Mouse (Mus musculus) small intestine, adult 2 months (tissue): ENCODE data around the gene Whrn.

Source experiments
- CTCF ChIP-seq: fragments of 200-500 bp; IDR thresholded peaks from 2 replicates; pipeline ENCODE4 v1.5.1; 2012; ENCODE audit warnings: low read depth, mild to moderate bottlenecking, control low read depth, inconsistent platforms, low read length, moderate library complexity, mixed read lengths; ENCODE audit not compliant: insufficient replicate concordance, insufficient read length; ENCODE audit errors: extremely low read depth
- POLR2A ChIP-seq: fragments of 200-500 bp; IDR thresholded peaks from 2 replicates; pipeline ENCODE4 v1.6.1; 2012; ENCODE audit warnings: low read depth, mild to moderate bottlenecking, control low read depth, inconsistent platforms, low read length, moderate library complexity

DNA sequence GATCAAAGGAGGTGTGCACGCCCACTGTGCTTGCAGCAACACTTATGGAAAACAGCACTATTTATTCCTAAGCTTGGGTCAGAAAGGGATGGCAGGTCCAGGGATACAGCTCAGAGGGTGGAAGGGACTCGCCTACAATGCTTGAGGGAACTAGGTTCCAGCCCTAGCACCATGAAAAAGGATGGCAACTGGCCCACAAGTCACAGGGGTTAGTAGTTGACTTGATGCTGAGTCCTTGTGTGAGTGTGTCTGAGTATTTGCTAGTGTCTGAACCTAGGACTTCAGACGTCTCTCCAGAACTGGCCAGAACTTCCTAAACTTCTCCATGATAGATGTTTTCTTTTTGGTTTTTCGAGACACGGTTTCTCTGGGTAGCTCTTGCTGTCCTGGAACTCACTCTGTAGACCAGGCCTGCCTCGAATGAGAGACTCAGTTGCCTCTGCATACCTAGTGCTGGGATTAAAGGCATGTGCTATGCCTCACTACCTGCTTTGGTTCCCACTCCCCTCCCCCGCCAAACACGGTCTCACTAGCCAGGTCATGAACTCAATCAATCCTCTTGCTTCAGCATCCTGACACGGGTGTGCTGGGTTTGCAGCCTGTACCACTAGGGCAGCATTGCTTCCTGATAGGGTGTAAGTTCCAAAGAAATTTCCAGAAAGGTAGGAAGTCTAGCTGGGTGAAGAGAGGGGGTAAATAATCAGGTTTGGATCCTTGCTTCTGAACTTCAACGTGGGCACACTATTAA is 48.1 kb upstream of the Whrn start:
- TF ChIP-seq POLR2A (no peak), CTCF (no peak)
